Mouse (Mus musculus) CH12.LX (cell line): ENCODE data around the gene Mon2. TPM values are rescaled to one million over a fixed set of nuclear protein-coding genes. Genes with fewer than 3 reads are reported as not detected.
A peak's percentile ranks its signal among the peaks of the same experiment; 100 is the strongest.

ENCODE experiments used
- DNase-seq: peaks from one replicate; pipeline ENCODE4 v3.0.0-alpha.2; 2013; ENCODE audit errors: extremely low read depth
- H3K27ac ChIP-seq: 2 replicates; pipeline ENCODE4 v1.5.1; 2012; ENCODE audit warnings: low read depth, mild to moderate bottlenecking, control low read depth, moderate library complexity; ENCODE audit not compliant: insufficient read depth
- H3K27me3 ChIP-seq: replicated peaks from 2 replicates; pipeline ENCODE3; 2012; ENCODE audit warnings: inconsistent platforms
- H3K36me3 ChIP-seq, 2 experiments: replicated peaks in 1 of 2; 2 replicates each; pipeline versions ENCODE3 to v1.6.1; 2012; ENCODE audit warnings: inconsistent platforms in 1 of 2, low read length in 1 of 2, mild to moderate bottlenecking in 1 of 2, mixed read lengths in 1 of 2, moderate library complexity in 1 of 2; ENCODE audit not compliant: control insufficient read depth in 1 of 2, insufficient read depth in 1 of 2
- H3K4me1 ChIP-seq, 2 experiments: 2 replicates each; pipeline ENCODE4 v1.6.1; 2012; ENCODE audit warnings: inconsistent platforms in 1 of 2, moderate library complexity in 1 of 2; ENCODE audit not compliant: insufficient read depth in 2 of 2, control insufficient read depth in 1 of 2
- H3K4me2 ChIP-seq: 2 replicates; pipeline ENCODE4 v1.6.1; 2012; ENCODE audit warnings: low read depth, mild to moderate bottlenecking, control low read depth; ENCODE audit not compliant: poor library complexity, insufficient read depth, severe bottlenecking
- H3K4me3 ChIP-seq, 3 experiments: fragments of 150-350 bp in 1 of 3; sonication (generic) in 1 of 3; replicated peaks in 1 of 3; 2 replicates each; pipeline versions ENCODE3 to v1.5.1; 2011 to 2012; ENCODE audit warnings: low read depth in 2 of 3, low read length in 2 of 3, mild to moderate bottlenecking in 2 of 3, moderate library complexity in 2 of 3, control low read depth in 1 of 3, improper control_type of control experiment in 1 of 3, inconsistent platforms in 1 of 3, mixed read lengths in 1 of 3; ENCODE audit not compliant: poor library complexity in 1 of 3
- H3K79me2 ChIP-seq: replicated peaks from 2 replicates; pipeline ENCODE4 v1.6.1; 2012; ENCODE audit warnings: mild to moderate bottlenecking, moderate library complexity; ENCODE audit not compliant: control insufficient read depth, poor library complexity, insufficient read depth, severe bottlenecking; ENCODE audit errors: extremely low read depth
- H3K9ac ChIP-seq: 2 replicates; pipeline ENCODE4 v1.6.1; 2012; ENCODE audit warnings: low read depth, mild to moderate bottlenecking, control low read depth, moderate library complexity; ENCODE audit not compliant: insufficient read depth
- H3K9me3 ChIP-seq: replicated peaks from 2 replicates; pipeline ENCODE3; 2012; ENCODE audit warnings: low read length, inconsistent platforms, mixed read lengths
- CHD1 ChIP-seq: IDR thresholded peaks from 2 replicates; pipeline ENCODE4 v1.6.1; 2012; ENCODE audit warnings: low read depth, low read length, improper control_type of control experiment, inconsistent platforms
- CTCF ChIP-seq, 2 experiments: IDR thresholded peaks in 1 of 2; conservative IDR thresholded peaks in 1 of 2; 2 replicates each; pipeline ENCODE4 v1.5.1; 2011 to 2012; ENCODE audit warnings: low read depth in 2 of 2, low read length in 2 of 2, improper control_type of control experiment in 1 of 2, inconsistent platforms in 1 of 2, mild to moderate bottlenecking in 1 of 2, moderate library complexity in 1 of 2
- EP300 ChIP-seq: IDR thresholded peaks from 2 replicates; pipeline ENCODE4 v1.6.1; 2011; ENCODE audit warnings: low read length, improper control_type of control experiment
- ETS1 ChIP-seq: conservative IDR thresholded peaks from 2 replicates; pipeline ENCODE4 v1.6.1; 2012; ENCODE audit warnings: low read depth, mild to moderate bottlenecking, inconsistent platforms, low read length, improper control_type of control experiment, moderate library complexity
- HCFC1 ChIP-seq: IDR thresholded peaks from 2 replicates; pipeline ENCODE4 v1.6.1; 2012; ENCODE audit warnings: low read depth, mild to moderate bottlenecking, inconsistent platforms, low read length, improper control_type of control experiment
- JUN ChIP-seq: IDR thresholded peaks from 2 replicates; pipeline ENCODE4 v1.6.1; 2011; ENCODE audit warnings: low read depth, mild to moderate bottlenecking, low read length, improper control_type of control experiment, moderate library complexity; ENCODE audit not compliant: insufficient read depth
- JUND ChIP-seq: conservative IDR thresholded peaks from 2 replicates; pipeline ENCODE4 v1.6.1; 2011; ENCODE audit warnings: low read depth, low read length, improper control_type of control experiment
- MAFK ChIP-seq: IDR thresholded peaks from 2 replicates; pipeline ENCODE4 v1.6.1; 2011; ENCODE audit warnings: low read length, improper control_type of control experiment; ENCODE audit not compliant: insufficient replicate concordance
- MAX ChIP-seq: IDR thresholded peaks from 2 replicates; pipeline ENCODE4 v1.6.1; 2011; ENCODE audit warnings: low read length, improper control_type of control experiment
- MAZ ChIP-seq: IDR thresholded peaks from 2 replicates; pipeline ENCODE4 v1.6.1; 2012; ENCODE audit warnings: low read depth, mild to moderate bottlenecking, inconsistent platforms, low read length, improper control_type of control experiment, moderate library complexity
- MEF2A ChIP-seq: IDR thresholded peaks from 2 replicates; pipeline ENCODE4 v1.6.1; 2014; ENCODE audit warnings: low read depth, mild to moderate bottlenecking, inconsistent platforms, low read length, improper control_type of control experiment, borderline replicate concordance
- MYC ChIP-seq: IDR thresholded peaks from 2 replicates; pipeline ENCODE4 v1.6.1; 2011; ENCODE audit warnings: low read depth, mild to moderate bottlenecking, improper control_type of control experiment, low read length
- NELFE ChIP-seq: IDR thresholded peaks from 2 replicates; pipeline ENCODE4 v1.6.1; 2011; ENCODE audit warnings: low read depth, low read length, improper control_type of control experiment
- NRF1 ChIP-seq: IDR thresholded peaks from 2 replicates; pipeline ENCODE4 v1.6.1; 2014; ENCODE audit warnings: low read depth, mild to moderate bottlenecking, inconsistent platforms, low read length, improper control_type of control experiment, moderate library complexity
- POLR2A ChIP-seq: IDR thresholded peaks from 2 replicates; pipeline ENCODE4 v1.6.1; 2011; ENCODE audit warnings: low read depth, mild to moderate bottlenecking, improper control_type of control experiment, low read length
- SIN3A ChIP-seq: IDR thresholded peaks from 2 replicates; pipeline ENCODE4 v1.6.1; 2012; ENCODE audit warnings: low read length, improper control_type of control experiment, inconsistent platforms
- TBP ChIP-seq: conservative IDR thresholded peaks from 2 replicates; pipeline ENCODE4 v1.6.1; 2011; ENCODE audit warnings: low read depth, low read length, improper control_type of control experiment
- UBTF ChIP-seq: IDR thresholded peaks from 2 replicates; pipeline ENCODE4 v1.6.1; 2012; ENCODE audit warnings: low read depth, mild to moderate bottlenecking, inconsistent platforms, low read length, improper control_type of control experiment, moderate library complexity
- USF2 ChIP-seq: conservative IDR thresholded peaks from 2 replicates; pipeline ENCODE4 v1.6.1; 2011; ENCODE audit warnings: low read depth, low read length, improper control_type of control experiment
- ZC3H11A ChIP-seq: IDR thresholded peaks from 2 replicates; pipeline ENCODE4 v1.6.1; 2012; ENCODE audit warnings: low read depth, mild to moderate bottlenecking, inconsistent platforms, low read length, improper control_type of control experiment
- dilution Hi-C: fragments of 300-500 bp; cut with MboI; formaldehyde crosslinking; loops from 2 replicates; pipeline ENCODE4 v1.14.3; 2020; ENCODE audit warnings: low sequenced_read_pairs; ENCODE audit not compliant: extremely low pct_unique_long_range_greater_than_20kb, extremely low pct_ligation_motif_present
- in situ Hi-C: fragments of 300-500 bp; cut with MboI; formaldehyde crosslinking; loops from 3 replicates; pipeline ENCODE4 v1.14.3; 2019; ENCODE audit warnings: low sequenced_read_pairs, low pct_ligation_motif_present, low pct_unique_long_range_greater_than_20kb, mixed read lengths
- polyA plus RNA-seq: library from polyadenylated mRNA; unstranded; fragments of >175 nt; gene quantifications from 2 replicates; pipeline ENCODE4 v1.2.1, GENCODE M21; 2012; ENCODE audit warnings: low read depth; ENCODE audit not compliant: insufficient read length
- total RNA-seq, 2 experiments: library from RNA; depleted of rRNA; stranded (reverse); fragments of 300-350 nt in 1 of 2; fragments of >200 nt in 1 of 2; gene quantifications; 2 replicates each; pipeline ENCODE4 v1.2.3; 2012 to 2014

Mon2 gene
- total and polyA plus RNA-seq, 3 experiments: 18.6 to 31.0 (median 28.8) TPM

DNA sequence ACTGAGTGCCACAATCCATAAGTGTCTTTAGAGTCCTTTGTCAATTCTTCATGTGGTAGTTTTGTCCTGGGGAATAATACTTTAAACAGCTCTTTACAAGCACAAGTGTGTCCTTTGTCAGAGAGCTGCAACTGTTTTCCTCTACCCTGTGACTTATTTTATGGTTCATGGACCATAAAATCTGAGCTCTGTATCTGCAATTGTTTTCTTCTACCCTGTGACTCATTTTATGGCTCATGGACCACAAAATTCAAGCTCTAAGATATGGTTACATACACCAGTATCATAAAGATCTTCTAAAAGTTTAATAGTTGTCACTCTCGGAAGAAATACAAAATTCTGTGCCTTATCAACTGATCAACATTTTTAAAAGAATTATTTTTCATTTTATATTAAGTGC is 27.6 kb downstream of the Mon2 start:
- dilution Hi-C loops: no loop called here
- DNase-seq: no peak
- H3K27ac ChIP-seq: no peak overlapping the region
- H3K9ac ChIP-seq: no peak overlapping the region
- peaks cover 40 to 60% of the 10 kb centered on the region in 2 experiments for H3K36me3 ChIP-seq
- H3K79me2 ChIP-seq: no peaks in the 10 kb centered on the region
- H3K4me2 ChIP-seq: no peak overlapping the region
- no peaks in the 10 kb centered on the region for H3K27me3 ChIP-seq
- in situ Hi-C loops: no loop called here
- TF ChIP-seq CTCF (conservative IDR thresholded peaks at IDR 0.05 in 1 of 2, IDR thresholded peaks at IDR 0.05 in 1 of 2; ENCODE audit: low read depth in 2 of 2, low read length in 2 of 2) (no peak), MAZ (no peak), USF2 (no peak), JUN (no peak), NELFE (no peak), MAFK (no peak), SIN3A (no peak), UBTF (no peak), HCFC1 (no peak), TBP (no peak), EP300 (no peak), POLR2A (no peak), MEF2A (no peak), ZC3H11A (no peak), MYC (no peak), MAX (no peak), JUND (no peak), CHD1 (no peak), ETS1 (no peak), NRF1 (no peak)
- TF ChIP-seq, all 38 proteins: peak for 0
- H3K4me3 ChIP-seq: no peak overlapping the region
- no peaks in the 10 kb centered on the region for H3K4me1 ChIP-seq
- H3K9me3 ChIP-seq: no peaks in the 10 kb centered on the region

DNA sequence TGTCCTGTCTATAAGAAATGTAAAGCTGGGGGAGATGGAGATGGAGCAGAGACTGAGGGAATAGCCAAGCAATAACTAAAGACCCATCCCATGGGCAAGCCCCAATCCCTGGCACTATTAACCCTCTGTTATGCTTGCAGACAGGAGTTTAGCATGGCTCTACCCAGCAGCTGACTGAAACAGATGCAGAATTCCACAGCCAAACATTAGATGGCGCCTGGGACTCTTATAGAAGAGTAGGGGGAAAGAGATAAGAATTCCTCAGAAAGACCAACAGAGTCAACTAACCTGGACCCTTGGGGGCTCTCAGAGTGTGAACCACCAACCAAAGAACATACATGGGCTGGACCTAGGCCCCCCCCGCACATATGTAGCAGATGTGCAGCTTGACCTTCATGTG is 36.4 kb downstream of the Mon2 start:
- H3K27me3 ChIP-seq: no peaks in the 10 kb centered on the region
- no peak for DNase-seq
- in situ Hi-C loops: no loop called here
- TF ChIP-seq MAX (no peak), CTCF (conservative IDR thresholded peaks at IDR 0.05 in 1 of 2, IDR thresholded peaks at IDR 0.05 in 1 of 2; ENCODE audit: low read depth in 2 of 2, low read length in 2 of 2) (peak in 1 of 2 experiments; percentile 32; a peak in 2 of 4 replicates)
- TF ChIP-seq, all 38 proteins: peak for 1
- H3K4me1 ChIP-seq: no peaks in the 10 kb centered on the region
- no peak overlapping the region for H3K4me3 ChIP-seq
- no peaks in the 10 kb centered on the region for H3K79me2 ChIP-seq
- H3K9me3 ChIP-seq: no peaks in the 10 kb centered on the region
- no peak overlapping the region for H3K4me2 ChIP-seq
- dilution Hi-C loops: no loop called here
- H3K27ac ChIP-seq: no peak overlapping the region
- H3K36me3 ChIP-seq: peaks cover 38 to 76% of the 10 kb centered on the region in 2 experiments
- no peak overlapping the region for H3K9ac ChIP-seq
